Mouse (Mus musculus): ENCODE results near the gene Tgm6. TPM values are rescaled to one million over a fixed set of nuclear protein-coding genes. Genes with fewer than 3 reads are reported as not detected.

Gene Tgm6
- total RNA-seq (2023), result not detected

DNA sequence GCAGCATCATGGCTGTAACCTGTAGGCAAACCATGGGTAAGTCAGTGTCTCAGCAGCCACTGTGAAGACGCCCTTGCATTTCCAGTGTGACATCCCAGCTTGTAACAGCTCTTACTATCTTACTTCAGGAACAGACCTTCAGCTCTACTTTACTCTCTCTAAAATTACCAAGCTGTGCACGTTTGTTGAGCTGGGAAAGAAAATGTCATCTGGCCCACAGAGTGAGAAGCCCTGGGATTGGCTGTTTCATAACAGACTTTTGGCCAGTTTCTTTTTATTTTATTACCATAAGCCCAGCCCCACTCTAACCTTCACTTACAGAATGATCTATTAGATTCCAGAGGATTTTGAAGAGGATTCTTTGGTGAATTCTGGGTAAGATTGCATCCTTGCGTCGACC, at the start of gene Tgm6:
Tgm6 (plus strand) TSS at position 301 of the 400 bp plus-strand sequence.

DNA sequence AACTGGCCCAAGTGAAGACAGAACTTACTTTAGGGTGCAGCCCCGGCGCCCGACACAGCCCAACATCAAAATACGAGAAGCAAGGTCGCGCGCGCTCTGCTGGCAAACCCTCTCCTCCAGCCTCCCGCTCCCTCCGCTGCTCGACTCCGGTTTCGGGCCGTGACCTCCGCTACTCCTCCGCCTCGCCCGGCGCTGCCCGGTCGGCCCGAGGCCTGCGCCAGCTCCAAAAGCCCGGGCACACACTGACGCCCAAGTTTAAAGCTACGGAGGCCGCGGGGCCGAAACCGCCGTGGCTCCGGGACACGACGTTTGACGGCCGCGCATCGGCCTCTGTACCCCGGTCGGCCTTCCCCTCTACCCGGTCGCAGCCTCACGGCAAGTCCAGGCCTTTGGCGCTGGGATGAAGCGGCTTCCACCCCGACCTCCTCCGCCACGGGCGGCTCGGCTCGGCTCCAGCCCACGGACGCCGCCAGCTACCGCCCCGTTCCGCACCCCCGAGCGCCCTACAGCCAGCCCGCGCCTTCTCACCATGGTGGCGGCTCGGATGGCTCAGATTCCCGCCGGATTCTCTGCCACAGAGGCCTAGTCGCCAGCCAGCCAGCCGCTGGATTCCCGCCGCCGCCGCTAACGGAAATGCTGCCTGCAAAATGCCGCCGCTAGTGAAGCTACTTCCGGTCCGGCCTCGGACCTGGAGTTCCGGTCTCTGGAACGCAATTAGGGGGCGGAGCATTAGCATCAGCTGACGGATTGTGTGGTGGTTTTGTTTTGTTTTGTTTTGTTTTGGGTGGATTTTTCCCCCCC, 66.7 kb downstream of the Tgm6 start, which contains the start of gene Snrpb:
Snrpb (minus strand) TSS at position 698 of the 801 bp plus-strand sequence.

DNA sequence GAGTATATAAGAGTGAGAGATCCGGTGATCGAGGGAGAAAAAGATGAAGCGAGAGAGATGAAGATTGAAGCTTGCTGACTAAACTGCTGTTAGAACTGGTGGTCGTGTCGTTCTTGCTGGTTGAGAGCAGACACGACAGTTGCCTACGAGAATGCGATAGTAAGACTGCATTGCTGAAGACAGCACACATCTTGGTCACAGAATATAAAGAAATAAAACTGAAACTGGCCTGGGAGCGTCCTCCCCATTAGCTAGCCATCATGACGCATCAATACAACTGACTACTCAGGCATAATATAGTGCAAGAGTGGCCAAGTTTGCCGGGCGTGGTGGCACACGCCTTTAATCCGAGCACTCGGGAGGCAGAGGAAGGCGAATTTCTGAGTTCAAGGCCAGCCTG, 82.7 kb downstream of the Tgm6 start, which contains the start of gene Tmc2:
Tmc2 (plus strand) TSS at position 301 of the 400 bp plus-strand sequence.

Other genes starting within 250 kb of the Tgm6 start
- gene Tgm3, start 100.1 kb upstream of the Tgm6 start, total RNA-seq (2023), result not detected
- 184 TPM for gene Snrpb, start 67.0 kb downstream of the Tgm6 start, total RNA-seq (2023)
- gene Tmc2, start 82.8 kb downstream of the Tgm6 start, total RNA-seq (2023), result not detected
- 404 TPM for gene Nop56, start 162.0 kb downstream of the Tgm6 start, total RNA-seq (2023)
- gene Idh3b, start 172.1 kb downstream of the Tgm6 start, total RNA-seq (2023), result 118 TPM
- not detected for gene Ebf4, start 182.8 kb downstream of the Tgm6 start, total RNA-seq (2023)